Mouse (Mus musculus): ENCODE data around the gene Csn1s1. TPM values are rescaled to one million over a fixed set of nuclear protein-coding genes. Genes with fewer than 3 reads are reported as not detected.

Csn1s1 gene
- not detected in 2 replicates for polyA plus RNA-seq (2012)

- TF ChIP-seq GATA1 (IDR thresholded peaks at IDR 0.05; ENCODE audit: low read length): no peak
Measured at GRCm38 (mm10) chr5:87665908-87666307, at the start of gene Csn1s1. Gene Csn1s1 (plus strand): TSS chr5:87666208.

- no peak for TF ChIP-seq GATA1 (IDR thresholded peaks at IDR 0.05; ENCODE audit: low read length)
Measured at GRCm38 (mm10) chr5:87622681-87623080, 43.3 kb upstream of the Csn1s1 start.

- no peak for TF ChIP-seq GATA1 (IDR thresholded peaks at IDR 0.05; ENCODE audit: low read length)
Measured at GRCm38 (mm10) chr5:87642787-87643186, 23.2 kb upstream of the Csn1s1 start.

- TF ChIP-seq GATA1 (IDR thresholded peaks at IDR 0.05; ENCODE audit: low read length): no peak
Measured at GRCm38 (mm10) chr5:87699530-87699929, 33.5 kb downstream of the Csn1s1 start, which contains the start of gene Csn2. Gene Csn2 (minus strand): TSS chr5:87699630.

- TF ChIP-seq GATA1 (IDR thresholded peaks at IDR 0.05; ENCODE audit: low read length): no peak
Measured at GRCm38 (mm10) chr5:87705891-87706290, 39.9 kb downstream of the Csn1s1 start.

Other genes with a start within 250 kb of the Csn1s1 start
- gene Ugt2b38, start 242.0 kb upstream of the Csn1s1 start, polyA plus RNA-seq (2012): not detected in 2 replicates
- not detected in 2 replicates for gene Ugt2a2, start 183.9 kb upstream of the Csn1s1 start, polyA plus RNA-seq (2012)
- gene Gm43638, start 179.4 kb upstream of the Csn1s1 start, polyA plus RNA-seq (2012): not detected in 2 replicates
- not detected in 2 replicates for gene Ugt2a1, start 175.3 kb upstream of the Csn1s1 start, polyA plus RNA-seq (2012)
- gene Sult1b1, start 128.0 kb upstream of the Csn1s1 start, polyA plus RNA-seq (2012): not detected in 2 replicates
- gene Sult1d1, start 97.2 kb upstream of the Csn1s1 start, polyA plus RNA-seq (2012): not detected in 2 replicates
- gene Sult1e1, start 74.6 kb upstream of the Csn1s1 start, polyA plus RNA-seq (2012): not detected in 2 replicates
- gene Csn2, start 33.4 kb downstream of the Csn1s1 start, polyA plus RNA-seq (2012): not detected in 2 replicates
- not detected in 2 replicates for gene Csn1s2a, start 108.4 kb downstream of the Csn1s1 start, polyA plus RNA-seq (2012)
- gene Csn1s2b, start 141.9 kb downstream of the Csn1s1 start, polyA plus RNA-seq (2012): not detected in 2 replicates
- gene Prr27, start 159.5 kb downstream of the Csn1s1 start, polyA plus RNA-seq (2012): not detected in 2 replicates
- gene Odam, start 218.8 kb downstream of the Csn1s1 start, polyA plus RNA-seq (2012): not detected in 2 replicates

Measured in G1E-ER4 (cell line).